Mouse (Mus musculus) liver, embryonic 12.5 days (tissue): ENCODE data around the gene Eif4g3. TPM values are rescaled to one million over a fixed set of nuclear protein-coding genes. Genes with fewer than 3 reads are reported as not detected.

Experiments used
- ATAC-seq: fragments of 200-750 bp; cut with Nextera tagmentation; 2 replicates; pipeline ENCODE4 v1.8.0; 2017; ENCODE audit warnings: moderate number of reproducible peaks, mild to moderate bottlenecking, moderate library complexity
- H3K27ac ChIP-seq: fragments of 300-500 bp; sonication (generic); 2 replicates; pipeline ENCODE4 v1.5.1; 2016; ENCODE audit warnings: mild to moderate bottlenecking
- H3K27me3 ChIP-seq: fragments of 300-500 bp; sonication (generic); replicated peaks from 2 replicates; pipeline ENCODE4 v1.6.1; 2016; ENCODE audit warnings: mild to moderate bottlenecking, moderate library complexity
- H3K36me3 ChIP-seq: fragments of 300-500 bp; sonication (generic); 2 replicates; pipeline ENCODE4 v1.6.1; 2016; ENCODE audit warnings: mild to moderate bottlenecking, moderate library complexity
- H3K4me1 ChIP-seq: fragments of 300-500 bp; sonication (generic); 2 replicates; pipeline ENCODE4 v1.6.1; 2016
- H3K4me2 ChIP-seq: fragments of 300-500 bp; sonication (generic); 2 replicates; pipeline ENCODE4 v1.6.1; 2016; ENCODE audit warnings: mild to moderate bottlenecking, moderate library complexity
- H3K4me3 ChIP-seq: fragments of 300-500 bp; sonication (generic); 2 replicates; pipeline ENCODE4 v1.5.1; 2016; ENCODE audit warnings: mild to moderate bottlenecking, moderate library complexity
- H3K9ac ChIP-seq: fragments of 300-500 bp; sonication (generic); 2 replicates; pipeline ENCODE4 v1.6.1; 2016; ENCODE audit warnings: mild to moderate bottlenecking, moderate library complexity
- H3K9me3 ChIP-seq: fragments of 300-500 bp; sonication (generic); replicated peaks from 2 replicates; pipeline ENCODE4 v1.6.1; 2016; ENCODE audit warnings: mild to moderate bottlenecking, moderate library complexity
- WGBS: fragments of 180-500 bp; shearing (Covaris S2); methylation state at CpG from one replicate; pipeline ENCODE4 v1.1.7; 2016; ENCODE audit not compliant: insufficient replicate concordance; 5-methylcytosine and 5-hydroxymethylcytosine counted together
- polyA plus RNA-seq: library from polyadenylated mRNA; unstranded; fragments of >200 nt; fragmentation: Nextera tagmentation; extraction: Ambion mirVana; gene quantifications from 2 replicates; pipeline ENCODE4 v1.2.1, GENCODE M21; 2016

Eif4g3 gene
- polyA plus RNA-seq, 1 experiment from 2014 or later: 15.2 TPM

- 80% methylated on average over 2 of the region's 2 CpGs for WGBS
- peaks cover 73% of the 10 kb centered on the region for H3K36me3 ChIP-seq
Measured at GRCm38 (mm10) chr4:138089512-138089911, 96.7 kb downstream of the Eif4g3 start.

GRCm38 (mm10) chr4:138091562-138092194, 98.9 kb downstream of the Eif4g3 start:
- no peak overlapping the region for H3K9ac ChIP-seq
- WGBS: 72% methylated on average over 7 of the region's 7 CpGs
- H3K9me3 ChIP-seq: no peaks in the 10 kb centered on the region
- ATAC-seq: no peak
- no peaks in the 10 kb centered on the region for H3K4me1 ChIP-seq
- H3K27ac ChIP-seq: no peak overlapping the region
- peaks cover 73% of the 10 kb centered on the region for H3K36me3 ChIP-seq
- H3K4me3 ChIP-seq: no peak overlapping the region
- no peak overlapping the region for H3K4me2 ChIP-seq
- H3K27me3 ChIP-seq: no peaks in the 10 kb centered on the region

More at GRCm38 (mm10) chr4:138089512-138089911, 96.7 kb downstream of the Eif4g3 start:
- H3K27me3 ChIP-seq: no peaks in the 10 kb centered on the region
- no peaks in the 10 kb centered on the region for H3K9me3 ChIP-seq
- H3K9ac ChIP-seq: no peak overlapping the region
- no peak overlapping the region for H3K4me3 ChIP-seq
- H3K4me1 ChIP-seq: no peaks in the 10 kb centered on the region
- ATAC-seq: no peak
- H3K27ac ChIP-seq: no peak overlapping the region
- H3K4me2 ChIP-seq: no peak overlapping the region

GRCm38 (mm10) chr4:138100456-138100855, 107.6 kb downstream of the Eif4g3 start:
- no peaks in the 10 kb centered on the region for H3K27me3 ChIP-seq
- H3K9me3 ChIP-seq: no peaks in the 10 kb centered on the region
- H3K4me3 ChIP-seq: no peak overlapping the region
- WGBS: 87% methylated on average over 7 of the region's 7 CpGs
- no peak overlapping the region for H3K9ac ChIP-seq
- no peak overlapping the region for H3K27ac ChIP-seq
- H3K36me3 ChIP-seq: peaks cover 96% of the 10 kb centered on the region
- no peak for ATAC-seq
- no peak overlapping the region for H3K4me2 ChIP-seq
- no peaks in the 10 kb centered on the region for H3K4me1 ChIP-seq

- Histone ChIP-seq H3K27ac (no peak overlapping the region), H3K9me3 (no peaks in the 10 kb centered on the region), H3K9ac (no peak overlapping the region), H3K4me3 (no peak overlapping the region), H3K36me3 (peaks cover 96% of the 10 kb centered on the region), H3K4me2 (no peak overlapping the region), H3K27me3 (no peaks in the 10 kb centered on the region), H3K4me1 (no peaks in the 10 kb centered on the region)
- 77% methylated on average over 10 of the region's 10 CpGs for WGBS
- ATAC-seq: no peak
Measured at GRCm38 (mm10) chr4:138101795-138102194, 109.0 kb downstream of the Eif4g3 start.

GRCm38 (mm10) chr4:138102413-138102812, 109.6 kb downstream of the Eif4g3 start:
- no peak for ATAC-seq
- WGBS: 74% methylated on average over 3 of the region's 3 CpGs
- Histone ChIP-seq H3K4me2 (no peak overlapping the region), H3K4me1 (no peaks in the 10 kb centered on the region), H3K4me3 (no peak overlapping the region), H3K27ac (no peak overlapping the region), H3K9me3 (no peaks in the 10 kb centered on the region), H3K27me3 (no peaks in the 10 kb centered on the region), H3K9ac (no peak overlapping the region), H3K36me3 (peaks cover 96% of the 10 kb centered on the region)

GRCm38 (mm10) chr4:138104967-138105366, 112.1 kb downstream of the Eif4g3 start:
- H3K4me1 ChIP-seq: no peaks in the 10 kb centered on the region
- no peak overlapping the region for H3K4me3 ChIP-seq
- no peaks in the 10 kb centered on the region for H3K27me3 ChIP-seq
- no peak overlapping the region for H3K27ac ChIP-seq
- 66% methylated on average over 3 of the region's 3 CpGs for WGBS
- H3K36me3 ChIP-seq: peaks cover 96% of the 10 kb centered on the region
- no peaks in the 10 kb centered on the region for H3K9me3 ChIP-seq
- no peak overlapping the region for H3K9ac ChIP-seq
- no peak overlapping the region for H3K4me2 ChIP-seq
- ATAC-seq: no peak

- H3K4me3 ChIP-seq: no peak overlapping the region
- no peak overlapping the region for H3K4me2 ChIP-seq
- H3K27me3 ChIP-seq: no peaks in the 10 kb centered on the region
- WGBS: 86% methylated on average over 7 of the region's 7 CpGs
- ATAC-seq: no peak
- no peak overlapping the region for H3K9ac ChIP-seq
- H3K36me3 ChIP-seq: peaks cover 89% of the 10 kb centered on the region
- H3K9me3 ChIP-seq: no peaks in the 10 kb centered on the region
- H3K4me1 ChIP-seq: no peaks in the 10 kb centered on the region
- H3K27ac ChIP-seq: no peak overlapping the region
Measured at GRCm38 (mm10) chr4:138107441-138108409, 114.9 kb downstream of the Eif4g3 start.

- Histone ChIP-seq H3K9ac (no peak overlapping the region), H3K9me3 (no peaks in the 10 kb centered on the region), H3K27ac (no peak overlapping the region), H3K36me3 (peaks cover 86% of the 10 kb centered on the region), H3K27me3 (no peaks in the 10 kb centered on the region), H3K4me2 (no peak overlapping the region), H3K4me1 (no peaks in the 10 kb centered on the region), H3K4me3 (no peak overlapping the region)
- ATAC-seq: no peak
- 76% methylated on average over 2 of the region's 2 CpGs for WGBS
Measured at GRCm38 (mm10) chr4:138108541-138108940, 115.7 kb downstream of the Eif4g3 start.

GRCm38 (mm10) chr4:138109332-138109731, 116.5 kb downstream of the Eif4g3 start:
- Histone ChIP-seq H3K4me3 (no peak overlapping the region), H3K9me3 (no peaks in the 10 kb centered on the region), H3K9ac (no peak overlapping the region), H3K27me3 (no peaks in the 10 kb centered on the region), H3K36me3 (peaks cover 84% of the 10 kb centered on the region), H3K4me1 (no peaks in the 10 kb centered on the region), H3K4me2 (no peak overlapping the region), H3K27ac (no peak overlapping the region)
- no peak for ATAC-seq
- WGBS: 71% methylated on average over 3 of the region's 3 CpGs

- WGBS: 79% methylated on average over 5 of the region's 5 CpGs
- Histone ChIP-seq H3K36me3 (peaks cover 82% of the 10 kb centered on the region), H3K27me3 (no peaks in the 10 kb centered on the region), H3K4me3 (no peak overlapping the region), H3K9me3 (no peaks in the 10 kb centered on the region), H3K4me2 (no peak overlapping the region), H3K4me1 (no peaks in the 10 kb centered on the region), H3K9ac (no peak overlapping the region), H3K27ac (no peak overlapping the region)
- no peak for ATAC-seq
Measured at GRCm38 (mm10) chr4:138111858-138112257, 119.0 kb downstream of the Eif4g3 start.

GRCm38 (mm10) chr4:138119740-138120139, 126.9 kb downstream of the Eif4g3 start:
- H3K9ac ChIP-seq: no peak overlapping the region
- H3K9me3 ChIP-seq: no peaks in the 10 kb centered on the region
- H3K27ac ChIP-seq: no peak overlapping the region
- H3K4me2 ChIP-seq: no peak overlapping the region
- H3K36me3 ChIP-seq: peaks cover 67% of the 10 kb centered on the region
- 81% methylated on average over 10 of the region's 10 CpGs for WGBS
- H3K4me1 ChIP-seq: no peaks in the 10 kb centered on the region
- no peak overlapping the region for H3K4me3 ChIP-seq
- H3K27me3 ChIP-seq: no peaks in the 10 kb centered on the region
- ATAC-seq: no peak

- Histone ChIP-seq H3K9me3 (no peaks in the 10 kb centered on the region), H3K27ac (no peak overlapping the region), H3K4me2 (no peak overlapping the region), H3K4me1 (no peaks in the 10 kb centered on the region), H3K9ac (no peak overlapping the region), H3K36me3 (peaks cover 70% of the 10 kb centered on the region), H3K27me3 (no peaks in the 10 kb centered on the region), H3K4me3 (no peak overlapping the region)
- 81% methylated on average over 7 of the region's 7 CpGs for WGBS
- ATAC-seq: no peak
Measured at GRCm38 (mm10) chr4:138124046-138124445, 131.2 kb downstream of the Eif4g3 start.
